Mouse (Mus musculus): ENCODE data around the gene Apex1. TPM values are rescaled to one million over a fixed set of nuclear protein-coding genes. Genes with fewer than 3 reads are reported as not detected.
"Not testable (repeated sequence)": the region's sequence is repeated elsewhere in the genome, so short reads cannot be mapped to it uniquely, and the experiment has no call there.

The Apex1 gene
- polyA plus RNA-seq, 1 experiment from 2014 or later, result 306 TPM

GRCm38 (mm10) chr14:50897992-50898391 is 26.8 kb upstream of the Apex1 start:
- H3K27me3 ChIP-seq (ENCODE audit: insufficient read depth, poor library complexity, severe bottlenecking), result peaks cover 38% of the 10 kb centered on the region
- H3K9me3 ChIP-seq, H3K36me3 ChIP-seq, H3K4me3 ChIP-seq, H3K27ac ChIP-seq: not testable (repeated sequence)
- WGBS, result 93% methylated on average over 2 of the region's 2 CpGs
- peaks cover 14% of the 10 kb centered on the region for H3K4me1 ChIP-seq
- DNase-seq (ENCODE audit: low spot score), result peak; percentile 51

GRCm38 (mm10) chr14:50903973-50904827 is 20.6 kb upstream of the Apex1 start:
- H3K27me3 ChIP-seq (ENCODE audit: insufficient read depth, poor library complexity, severe bottlenecking), result no peaks in the 10 kb centered on the region
- 3% methylated on average over 26 of the region's 26 CpGs for WGBS
- H3K27ac ChIP-seq, result peak overlapping the region; percentile 39
- peak; percentile 88 for DNase-seq (ENCODE audit: low spot score)
- H3K9me3 ChIP-seq, result no peaks in the 10 kb centered on the region
- H3K36me3 ChIP-seq, result no peaks in the 10 kb centered on the region
- peak overlapping the region; percentile 61 for H3K4me3 ChIP-seq
- H3K4me1 ChIP-seq, result peaks cover 5% of the 10 kb centered on the region; the same call in 1 of the 2 replicates

DNA sequence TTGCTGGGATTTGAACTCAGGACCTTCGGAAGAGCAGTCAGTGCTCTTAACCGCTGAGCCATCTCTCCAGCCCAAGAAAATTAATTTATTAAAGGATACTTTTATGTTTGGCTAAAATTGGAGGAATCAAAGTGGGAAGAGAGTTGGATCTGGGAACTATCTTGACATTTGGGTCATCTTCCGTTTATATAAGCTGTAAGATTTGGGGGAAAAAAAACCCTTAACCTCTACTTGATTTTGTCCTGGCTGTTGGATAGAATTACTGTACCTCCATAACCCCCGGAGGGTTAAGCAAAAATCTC is 20.0 kb upstream of the Apex1 start:
- H3K9me3 ChIP-seq, result no peaks in the 10 kb centered on the region
- H3K4me1 ChIP-seq, result peaks cover 5% of the 10 kb centered on the region; the same call in 1 of the 2 replicates
- no peak for DNase-seq (ENCODE audit: low spot score)
- no peak overlapping the region for H3K27ac ChIP-seq
- H3K36me3 ChIP-seq, result no peaks in the 10 kb centered on the region
- H3K4me3 ChIP-seq, result no peak overlapping the region
- 77% methylated on average over 4 of the region's 4 CpGs for WGBS
- H3K27me3 ChIP-seq (ENCODE audit: insufficient read depth, poor library complexity, severe bottlenecking), result no peaks in the 10 kb centered on the region

- H3K4me1 ChIP-seq; H3K27me3 ChIP-seq (ENCODE audit: insufficient read depth, poor library complexity, severe bottlenecking); DNase-seq (ENCODE audit: low spot score); H3K27ac ChIP-seq; H3K9me3 ChIP-seq; H3K4me3 ChIP-seq; H3K36me3 ChIP-seq: not testable (repeated sequence)
Observed at GRCm38 (mm10) chr14:50905327-50905726, 19.4 kb upstream of the Apex1 start.

GRCm38 (mm10) chr14:50908126-50908525 is 16.6 kb upstream of the Apex1 start:
- no peaks in the 10 kb centered on the region for H3K9me3 ChIP-seq
- 81% methylated on average over 4 of the region's 4 CpGs for WGBS
- no peak overlapping the region for H3K27ac ChIP-seq
- no peak for DNase-seq (ENCODE audit: low spot score)
- H3K4me1 ChIP-seq, result peaks cover 5% of the 10 kb centered on the region; the same call in 1 of the 2 replicates
- peaks cover 9% of the 10 kb centered on the region for H3K36me3 ChIP-seq
- no peaks in the 10 kb centered on the region for H3K27me3 ChIP-seq (ENCODE audit: insufficient read depth, poor library complexity, severe bottlenecking)
- H3K4me3 ChIP-seq, result no peak overlapping the region

- no peak for DNase-seq (ENCODE audit: low spot score)
- Histone ChIP-seq H3K9me3 (no peaks in the 10 kb centered on the region), H3K36me3 (peaks cover 38% of the 10 kb centered on the region), H3K27me3 (ENCODE audit: insufficient read depth, poor library complexity, severe bottlenecking) (no peaks in the 10 kb centered on the region), H3K4me1 (no peaks in the 10 kb centered on the region), H3K27ac (no peak overlapping the region), H3K4me3 (no peak overlapping the region)
- 48% methylated on average over 3 of the region's 3 CpGs for whole genome bisulfite sequencing
Observed at GRCm38 (mm10) chr14:50911356-50911755, 13.4 kb upstream of the Apex1 start.

DNA sequence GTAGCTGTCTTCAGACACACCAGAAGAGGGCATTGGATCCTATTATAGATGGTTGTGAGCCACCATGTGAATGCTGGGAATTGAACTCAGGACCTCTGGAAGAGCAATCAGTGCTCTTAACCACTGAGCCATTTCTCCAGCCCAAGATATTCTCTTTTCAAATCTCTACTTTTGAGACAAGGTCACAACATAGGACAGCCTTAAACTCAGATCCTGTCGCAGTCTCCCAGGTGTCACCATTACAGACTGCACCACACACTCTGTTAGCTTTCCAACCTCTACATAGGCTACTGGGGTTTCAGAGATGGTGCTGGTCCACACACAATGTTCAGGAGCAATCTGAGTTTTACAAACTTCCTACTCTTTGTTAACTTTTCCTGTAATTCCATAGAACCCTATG is 1.3 kb upstream of the Apex1 start:
- WGBS, result 71% methylated on average over 1 of the region's 1 CpGs

GRCm38 (mm10) chr14:50925111-50925920 is 548 bp downstream of the Apex1 start:
- whole genome bisulfite sequencing, result 1% methylated on average over 38 of the region's 38 CpGs
- H3K27me3 ChIP-seq (ENCODE audit: insufficient read depth, poor library complexity, severe bottlenecking), result no peaks in the 10 kb centered on the region
- DNase-seq (ENCODE audit: low spot score), result no peak

More for the DNA sequence above, 1.3 kb upstream of the Apex1 start:
- H3K9me3 ChIP-seq; H3K27me3 ChIP-seq (ENCODE audit: insufficient read depth, poor library complexity, severe bottlenecking); DNase-seq (ENCODE audit: low spot score); H3K27ac ChIP-seq; H3K4me1 ChIP-seq: not testable (repeated sequence)
- Histone ChIP-seq H3K4me3 (peak overlapping the region; percentile 80), H3K36me3 (peaks cover 37% of the 10 kb centered on the region)

DNA sequence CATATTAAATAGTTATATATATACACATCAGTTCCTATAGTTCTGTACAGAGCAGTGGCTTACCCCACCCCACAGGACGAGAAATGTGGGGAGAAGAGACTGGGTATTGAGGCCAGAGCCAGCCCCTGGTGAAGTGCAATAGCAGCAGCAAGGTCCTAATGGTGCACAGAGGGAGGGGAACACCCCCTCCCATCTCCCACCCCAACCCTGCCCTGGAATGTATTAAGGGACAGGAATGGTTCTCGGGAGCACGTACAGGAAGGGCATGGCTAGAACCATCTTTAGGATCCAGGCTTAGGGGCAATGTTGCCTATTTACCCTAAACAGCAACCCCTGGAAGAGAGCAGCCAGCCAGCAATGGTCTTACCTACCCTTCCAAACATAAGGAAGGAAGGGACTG is 2.6 kb downstream of the Apex1 start:
- no peaks in the 10 kb centered on the region for H3K27me3 ChIP-seq (ENCODE audit: insufficient read depth, poor library complexity, severe bottlenecking)
- no peak overlapping the region for H3K4me3 ChIP-seq
- H3K9me3 ChIP-seq, result no peaks in the 10 kb centered on the region
- H3K4me1 ChIP-seq, result peaks cover 16% of the 10 kb centered on the region; the same call in 1 of the 2 replicates
- no peak overlapping the region for H3K27ac ChIP-seq
- 84% methylated on average over 3 of the region's 3 CpGs for WGBS
- H3K36me3 ChIP-seq, result peaks cover 35% of the 10 kb centered on the region
- DNase-seq (ENCODE audit: low spot score), result no peak

More at GRCm38 (mm10) chr14:50925111-50925920, 548 bp downstream of the Apex1 start:
- no peaks in the 10 kb centered on the region for H3K9me3 ChIP-seq
- H3K36me3 ChIP-seq, result peaks cover 39% of the 10 kb centered on the region
- H3K4me3 ChIP-seq, result peak overlapping the region; percentile 80
- H3K4me1 ChIP-seq, result peaks cover 16% of the 10 kb centered on the region; the same call in 1 of the 2 replicates
- peak overlapping the region; percentile 94 for H3K27ac ChIP-seq

DNA sequence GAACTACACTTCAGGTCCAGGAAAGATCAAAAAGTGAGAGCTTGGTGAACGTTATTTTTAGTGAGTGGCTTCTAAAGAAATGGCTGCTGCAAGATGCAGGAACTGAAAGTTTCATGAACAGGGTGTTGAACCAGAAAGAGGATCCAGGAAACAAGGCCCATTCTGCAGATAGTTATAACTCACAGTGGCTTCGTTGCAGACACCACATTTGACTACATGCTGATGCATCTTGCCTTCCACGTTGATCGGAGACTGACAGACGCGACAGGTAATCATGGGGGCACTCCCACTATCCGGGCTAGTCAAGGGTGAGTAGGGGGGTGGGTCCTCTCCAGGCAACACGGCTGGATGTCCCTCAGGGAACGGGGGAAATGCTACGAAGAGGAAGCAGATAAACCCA is 5.2 kb downstream of the Apex1 start:
- Histone ChIP-seq H3K4me1 (peaks cover 11% of the 10 kb centered on the region; the same call in 1 of the 2 replicates), H3K27ac (peak overlapping the region; percentile 96), H3K4me3 (peak overlapping the region; percentile 98), H3K27me3 (ENCODE audit: insufficient read depth, poor library complexity, severe bottlenecking) (no peaks in the 10 kb centered on the region), H3K36me3 (peaks cover 35% of the 10 kb centered on the region), H3K9me3 (no peaks in the 10 kb centered on the region)
- WGBS, result 19% methylated on average over 10 of the region's 10 CpGs
- no peak for DNase-seq (ENCODE audit: low spot score)

GRCm38 (mm10) chr14:50930377-50930753 is 5.6 kb downstream of the Apex1 start:
- Histone ChIP-seq H3K4me1 (peaks cover 11% of the 10 kb centered on the region; the same call in 1 of the 2 replicates), H3K9me3 (no peaks in the 10 kb centered on the region), H3K27me3 (ENCODE audit: insufficient read depth, poor library complexity, severe bottlenecking) (no peaks in the 10 kb centered on the region), H3K4me3 (peak overlapping the region; percentile 98), H3K36me3 (peaks cover 35% of the 10 kb centered on the region), H3K27ac (peak overlapping the region; percentile 96)
- WGBS, result under 1% methylated on average over 37 of the region's 38 CpGs
- DNase-seq (ENCODE audit: low spot score), result no peak

GRCm38 (mm10) chr14:50930754-50931492 is 6.2 kb downstream of the Apex1 start, which contains the start of the genes Pip4p1 and Pnp:
Pip4p1 (minus strand) TSS chr14:50930856.
Pnp (plus strand) TSS chr14:50931082.
- Histone ChIP-seq H3K4me1 (peaks cover 11% of the 10 kb centered on the region; the same call in 1 of the 2 replicates), H3K36me3 (peaks cover 35% of the 10 kb centered on the region), H3K27me3 (ENCODE audit: insufficient read depth, poor library complexity, severe bottlenecking) (no peaks in the 10 kb centered on the region), H3K27ac (peak within 1 kb of the TSS; percentile 96), H3K9me3 (no peaks in the 10 kb centered on the region), H3K4me3 (peak within 1 kb of the TSS; percentile 98)
- peak; percentile 100 for DNase-seq (ENCODE audit: low spot score)
- under 1% methylated on average over 68 of the region's 68 CpGs for WGBS

Measured in heart, embryonic 10.5 days (tissue).